Mouse (Mus musculus): Measurements from ENCODE around the gene Zfp248.

Gene Zfp248

DNA sequence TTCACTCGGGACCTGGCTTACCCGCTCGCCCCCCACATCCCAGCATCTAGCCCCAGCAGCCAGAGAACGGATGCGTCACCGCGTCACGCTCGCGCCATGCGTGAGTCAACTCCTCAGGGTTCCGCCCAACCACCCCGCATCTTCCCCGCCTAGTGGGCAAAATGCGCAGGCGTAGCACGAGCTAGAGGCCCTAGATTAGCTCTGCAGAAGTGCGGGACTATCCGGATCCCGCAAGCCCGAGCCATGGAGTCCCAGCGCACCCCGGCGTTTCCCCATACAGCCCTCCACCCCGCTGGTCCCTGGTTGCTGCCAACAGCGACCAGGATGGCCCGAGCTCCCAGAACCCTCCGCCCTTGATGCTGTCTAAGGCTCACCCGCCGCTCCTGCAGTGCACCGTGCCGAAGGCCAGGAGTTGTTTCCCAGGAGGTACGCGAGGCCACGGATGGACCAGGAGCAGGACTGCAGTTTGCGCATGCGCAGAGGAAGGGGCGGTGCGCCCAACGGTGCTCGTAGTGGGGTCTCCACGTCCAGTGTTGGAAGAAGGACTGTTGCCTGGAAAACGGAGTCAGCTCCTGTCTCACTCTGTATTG is at the start of gene Zfp248:
Zfp248 (minus strand) TSS at position 487 of the 590 bp plus-strand sequence.
- DNase-seq (ENCODE audit: low read depth, low spot score): peak; percentile 85

DNA sequence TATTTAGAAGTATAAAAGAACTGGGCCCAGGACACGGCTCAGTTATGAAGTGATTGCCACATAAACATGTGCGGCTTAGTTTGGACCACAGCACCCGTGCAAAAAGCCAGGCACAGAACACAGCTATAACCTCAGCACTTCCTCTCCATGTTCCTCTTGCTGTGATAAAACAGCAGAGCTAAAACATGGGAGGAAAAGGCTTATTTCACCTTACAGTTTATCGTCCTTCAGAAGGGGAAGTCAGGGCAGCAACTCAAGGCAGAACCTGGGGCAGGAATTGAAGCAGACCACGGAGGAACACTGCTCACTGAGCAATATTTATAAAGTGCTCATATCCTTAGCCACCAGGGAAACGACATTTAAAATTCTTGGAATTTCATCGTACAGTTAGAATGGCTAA is 43.7 kb upstream of the Zfp248 start:
- no peak for DNase-seq (ENCODE audit: low read depth, low spot score)

DNA sequence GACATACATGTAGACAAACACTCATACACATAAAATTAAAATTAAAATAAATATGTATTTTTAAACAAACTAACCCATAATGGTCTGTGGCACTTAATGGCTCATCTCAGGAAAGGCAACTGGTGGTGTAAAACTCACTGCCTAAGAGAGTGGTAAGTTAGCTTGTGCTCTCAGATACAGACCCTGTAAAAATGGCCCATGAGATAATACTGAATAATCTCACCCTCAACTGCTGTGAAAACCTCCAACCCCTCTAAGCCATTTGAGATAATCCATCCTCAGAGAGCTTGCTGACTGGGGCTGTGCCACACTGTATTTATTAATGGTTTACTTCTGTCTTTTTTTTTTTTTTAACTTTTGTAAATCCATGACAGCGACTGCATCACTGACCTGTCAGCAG is 26.8 kb upstream of the Zfp248 start:
- DNase-seq (ENCODE audit: low read depth, low spot score): no peak

DNA sequence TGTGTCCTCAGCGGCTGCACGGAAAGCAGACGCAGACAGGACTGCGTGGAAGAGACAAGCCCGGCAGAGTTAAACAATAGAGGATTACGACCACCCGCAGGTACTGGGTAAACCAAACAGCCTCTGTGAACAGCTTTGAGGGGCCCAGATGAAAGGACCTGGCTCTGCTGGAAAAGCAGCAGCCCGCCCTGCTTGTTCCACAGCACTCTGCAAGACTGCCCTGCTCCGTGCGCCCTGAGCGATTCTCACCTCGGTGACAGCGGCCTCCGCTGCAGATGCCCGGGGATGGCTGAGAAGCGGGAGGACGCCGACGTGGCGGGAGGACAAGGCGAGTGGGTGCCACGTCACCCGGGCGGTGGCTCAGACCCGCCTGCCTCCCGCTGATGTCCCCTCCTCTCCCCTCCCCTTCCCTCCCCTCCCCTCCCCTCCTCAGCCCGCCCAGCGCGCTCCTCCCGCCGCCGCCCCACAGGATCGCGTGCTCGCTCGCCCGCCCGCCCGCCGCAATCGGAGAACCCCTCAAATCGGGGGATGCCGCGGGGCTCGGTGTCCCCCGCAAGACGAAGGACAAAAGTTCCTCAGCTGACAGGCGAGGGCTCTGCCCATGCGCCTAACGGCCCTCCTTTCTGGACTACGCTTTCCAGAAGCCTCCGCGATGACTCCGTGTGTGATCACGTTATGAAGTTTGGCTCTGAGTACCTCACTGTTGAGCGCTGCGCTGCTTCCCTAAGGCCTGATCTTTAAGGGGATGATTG is 23.8 kb upstream of the Zfp248 start, which contains the start of gene Zfp9:
Zfp9 (minus strand) TSS at position 364 of the 752 bp plus-strand sequence.
- DNase-seq (ENCODE audit: low read depth, low spot score): peak; percentile 76

DNA sequence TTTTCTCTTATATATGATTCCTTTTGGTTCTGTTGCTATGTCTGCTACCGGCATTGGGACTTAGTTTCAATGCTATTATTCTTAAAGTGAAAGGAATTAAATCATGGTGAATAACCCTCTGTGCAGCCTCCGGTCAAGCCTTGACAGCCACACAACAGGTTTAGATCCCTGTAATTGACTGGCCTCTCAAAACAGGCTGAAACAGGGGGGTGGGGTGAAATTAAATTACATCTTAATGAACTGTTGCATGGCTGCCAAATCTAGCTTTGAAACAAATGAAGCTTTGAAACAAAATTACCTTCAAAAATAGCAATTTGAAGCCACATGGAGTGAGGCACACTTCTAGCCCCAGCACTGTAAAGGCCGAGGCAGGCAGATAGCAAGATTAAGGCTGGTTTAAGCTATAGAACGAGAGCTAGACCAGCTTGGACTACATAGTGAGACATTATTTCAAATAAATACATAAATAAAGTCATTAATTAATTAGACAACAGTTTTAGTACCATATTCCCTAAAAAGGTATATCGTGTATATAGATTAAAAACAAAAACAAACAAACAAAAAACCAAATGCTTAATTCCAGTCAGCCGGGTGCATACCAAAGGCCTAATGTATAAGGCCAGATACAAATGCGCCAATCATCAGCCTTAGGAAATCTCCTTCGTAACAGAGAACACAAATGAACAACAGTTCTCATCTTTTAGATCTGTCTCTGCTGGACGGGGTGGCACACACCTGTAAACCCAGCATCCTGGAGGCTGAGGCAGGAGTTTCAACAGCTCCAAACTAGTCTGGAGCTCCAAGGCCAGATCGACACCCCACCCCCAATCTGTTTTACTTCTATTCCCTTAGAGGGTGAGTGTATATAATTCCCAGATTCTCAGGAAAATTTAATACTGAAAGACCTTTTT is 22.8 kb upstream of the Zfp248 start:
- no peak for DNase-seq (ENCODE audit: low read depth, low spot score)

DNA sequence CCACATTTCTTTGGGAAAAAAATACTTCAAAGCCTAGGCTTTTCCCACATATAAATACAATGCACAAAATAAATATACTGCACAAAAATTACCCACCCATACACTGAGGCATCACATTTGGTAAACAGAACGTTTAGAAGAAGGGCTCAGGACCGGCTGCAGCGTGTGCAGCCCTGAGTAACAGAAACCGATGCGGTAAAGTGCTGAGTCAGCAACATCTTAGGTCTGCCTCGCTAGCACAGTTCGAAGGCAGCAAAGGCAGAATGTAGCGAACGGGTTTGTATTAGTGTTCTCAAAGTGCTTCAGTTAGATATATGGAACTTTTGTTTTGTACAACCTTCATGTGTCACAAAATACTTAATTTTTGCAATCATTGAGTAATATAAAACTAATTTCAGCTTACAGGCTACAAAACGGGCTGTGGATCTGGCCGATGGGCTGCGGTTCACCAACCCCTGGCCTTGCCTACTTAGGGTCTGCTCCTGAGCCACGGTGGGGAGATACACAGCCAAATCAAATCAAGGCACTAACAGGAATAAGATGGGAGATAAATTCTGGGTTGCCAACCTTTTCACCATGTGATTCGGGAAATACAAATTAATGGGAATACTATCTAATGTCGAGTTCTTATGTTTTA is 6.9 kb upstream of the Zfp248 start:
- no peak for DNase-seq (ENCODE audit: low read depth, low spot score)

DNA sequence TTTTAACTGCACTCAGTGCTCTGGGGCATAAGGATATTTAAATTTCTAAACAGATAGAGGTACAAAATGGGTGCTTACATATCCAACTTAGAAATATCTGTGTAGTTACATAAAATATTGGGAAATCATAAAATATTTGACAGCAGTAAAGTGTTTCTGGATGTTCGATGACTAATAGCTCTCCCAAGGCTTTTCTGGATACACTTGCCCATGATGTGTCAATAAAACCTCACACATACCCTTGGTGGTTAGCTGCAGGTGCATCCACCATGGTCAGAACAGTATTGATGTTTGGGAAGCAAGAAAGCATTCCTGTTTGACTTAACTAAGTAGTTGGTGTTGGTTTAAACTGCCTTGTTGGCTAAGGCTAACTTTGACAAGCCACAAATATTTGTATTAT is 2.4 kb upstream of the Zfp248 start:
- no peak for DNase-seq (ENCODE audit: low read depth, low spot score)

DNA sequence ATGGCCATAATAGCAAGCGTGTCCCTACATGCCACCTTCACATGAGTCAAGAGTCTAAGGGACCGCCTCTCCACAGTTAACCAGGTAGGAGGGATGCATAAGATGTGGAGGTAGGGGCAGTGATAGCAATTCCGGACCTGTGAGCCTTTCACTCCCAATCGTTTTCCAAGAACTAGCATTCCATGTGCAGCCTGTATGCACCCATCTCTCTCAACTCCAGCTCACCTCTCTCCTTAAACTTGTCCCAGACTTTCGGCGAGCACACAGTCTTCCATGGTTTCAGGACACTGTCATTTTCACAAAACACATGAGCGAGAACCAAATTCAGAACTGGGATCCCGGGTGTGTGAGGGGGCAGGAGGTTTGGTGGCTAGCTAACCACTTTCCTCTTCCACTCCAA is 876 bp downstream of the Zfp248 start:
- no peak for DNase-seq (ENCODE audit: low read depth, low spot score)

DNA sequence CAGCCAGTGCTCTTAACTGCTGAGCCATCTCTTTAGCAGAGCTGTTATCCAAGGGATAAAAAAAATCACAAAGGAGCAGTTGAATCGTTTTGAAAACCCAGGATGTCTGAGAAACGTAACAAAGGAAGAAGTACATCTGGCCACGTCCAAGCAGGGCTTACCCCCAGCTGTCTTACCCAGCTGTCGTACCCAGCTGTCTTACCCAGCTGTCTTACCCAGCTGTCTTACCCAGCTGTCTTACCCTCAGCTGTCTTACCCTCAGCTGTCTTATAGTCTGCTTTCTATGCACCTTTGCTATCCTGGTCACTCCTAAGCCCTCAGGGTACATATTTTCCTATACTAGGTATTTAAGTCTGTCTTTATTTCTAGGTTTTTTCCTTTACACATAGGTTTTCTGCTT is 23.8 kb downstream of the Zfp248 start:
- DNase-seq (ENCODE audit: low read depth, low spot score): no peak

DNA sequence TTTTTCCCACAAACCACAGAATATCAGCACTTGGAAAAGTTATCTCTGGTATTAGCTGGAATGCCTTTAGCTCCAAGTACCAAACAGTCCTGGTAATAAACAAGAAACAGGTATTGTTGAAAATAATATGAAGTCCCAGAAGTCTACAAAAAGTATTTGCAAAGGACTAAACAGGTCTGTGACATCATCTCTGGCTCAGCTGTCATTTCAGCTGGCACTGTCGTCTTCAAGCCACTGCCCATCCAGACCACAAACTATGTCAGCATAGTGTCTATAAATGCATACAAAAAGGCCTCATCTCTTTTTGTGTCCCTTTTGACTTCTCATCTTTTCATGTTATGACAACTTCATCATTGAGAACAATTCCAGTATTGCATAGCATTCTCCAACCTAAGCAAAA is 28.7 kb downstream of the Zfp248 start:
- DNase-seq (ENCODE audit: low read depth, low spot score): no peak

DNA sequence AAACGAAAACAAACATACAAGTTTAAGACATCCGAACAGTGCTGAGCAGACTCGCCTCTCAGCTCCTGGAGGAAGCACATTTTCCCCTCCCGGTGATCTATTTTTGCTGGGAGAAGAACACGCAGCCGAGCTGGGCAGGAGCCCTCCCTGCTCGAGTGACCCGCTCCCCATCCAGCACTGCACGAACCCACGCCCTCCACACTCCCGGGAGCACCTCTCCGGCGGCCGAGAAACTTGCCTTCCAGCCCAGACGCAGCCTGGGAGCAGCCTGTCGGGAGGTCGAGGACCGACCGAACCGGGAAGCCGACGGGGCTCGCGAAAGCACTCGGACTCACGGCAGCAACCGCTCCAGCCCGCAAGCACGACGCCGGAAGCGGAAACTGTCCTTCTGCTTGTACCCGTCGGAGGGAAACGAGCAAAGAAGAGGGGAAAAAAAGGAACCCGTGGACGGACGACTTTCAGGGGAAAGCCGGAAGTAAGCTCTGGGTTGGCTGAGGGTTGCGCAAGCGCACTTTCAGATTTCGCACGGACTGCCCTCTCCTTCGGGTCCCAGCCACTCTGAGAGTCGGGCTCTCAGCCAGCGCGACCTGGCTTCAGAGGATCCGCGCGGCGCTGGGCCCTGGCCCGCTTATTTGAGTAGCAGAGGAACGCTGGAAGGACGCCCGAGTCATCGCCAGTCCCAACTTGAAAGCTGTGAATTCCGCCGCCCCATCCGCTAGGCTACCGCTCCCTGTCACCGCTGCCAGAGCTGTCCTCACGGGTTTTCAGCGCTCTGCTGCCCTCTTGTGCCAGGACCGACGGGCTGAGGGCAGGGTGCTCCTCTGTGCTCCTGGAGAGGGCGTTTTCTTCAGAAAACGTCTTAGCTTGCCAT is 36.0 kb downstream of the Zfp248 start, which contains the start of gene Bms1:
Bms1 (minus strand) TSS at position 425 of the 871 bp plus-strand sequence.
- DNase-seq (ENCODE audit: low read depth, low spot score): peak; percentile 99

DNA sequence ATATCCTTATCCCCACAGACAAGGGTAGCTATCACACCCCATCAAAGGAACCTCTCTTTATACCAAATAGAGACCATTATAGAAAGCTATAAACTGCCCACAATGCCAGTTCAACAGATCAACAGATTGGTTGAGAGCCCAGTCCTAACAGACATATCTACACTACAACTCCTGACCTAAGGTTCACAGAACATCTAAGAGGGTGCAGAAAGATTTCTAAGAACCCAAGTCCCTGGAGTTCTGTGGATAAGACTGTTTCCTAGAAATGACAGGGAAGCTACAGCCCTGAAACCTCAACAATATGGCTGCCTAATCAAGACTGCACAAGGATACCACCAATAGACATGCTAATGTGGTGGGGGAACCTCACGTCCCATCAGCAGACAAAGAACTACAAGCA is 44.9 kb downstream of the Zfp248 start:
- no peak for DNase-seq (ENCODE audit: low read depth, low spot score)

DNA sequence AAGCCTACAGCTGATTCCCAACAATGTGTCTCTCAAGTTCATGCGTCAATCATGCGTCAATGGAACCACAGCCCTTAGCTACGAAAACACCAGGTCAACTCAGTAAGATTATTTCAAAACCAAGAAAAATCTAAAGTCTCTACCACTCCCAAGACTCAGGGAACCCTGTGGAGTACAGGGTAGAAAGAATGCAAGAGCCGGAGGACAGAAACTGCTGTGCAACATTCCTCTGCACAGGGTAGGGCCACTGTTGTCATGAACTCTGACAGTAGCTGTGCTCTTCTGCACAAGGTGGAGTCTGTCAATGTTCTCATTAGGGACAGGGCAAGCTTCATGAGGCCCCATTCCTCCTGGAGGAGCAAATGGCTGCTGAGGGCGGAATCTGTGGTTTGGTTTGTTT is 46.8 kb downstream of the Zfp248 start:
- no peak for DNase-seq (ENCODE audit: low read depth, low spot score)

DNA sequence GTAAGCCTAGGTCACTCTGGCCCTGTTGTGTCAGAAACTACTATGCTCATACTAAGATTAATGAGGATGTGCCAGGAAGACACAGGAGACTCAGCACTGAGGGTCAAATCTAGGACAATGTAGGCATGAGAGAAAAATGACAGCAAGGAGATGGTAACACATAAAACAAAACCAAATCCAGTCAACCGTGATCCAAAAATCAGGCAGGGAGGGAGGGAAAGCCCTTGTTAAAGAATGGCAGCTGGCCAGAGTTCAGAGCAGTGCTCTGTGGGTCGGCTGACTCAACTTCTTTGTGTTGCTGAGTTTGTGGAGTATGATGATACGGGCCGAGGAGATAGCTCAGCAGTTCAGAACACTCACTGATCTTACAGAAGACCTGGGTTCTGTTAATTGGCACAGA is 48.9 kb downstream of the Zfp248 start:
- no peak for DNase-seq (ENCODE audit: low read depth, low spot score)

DNA sequence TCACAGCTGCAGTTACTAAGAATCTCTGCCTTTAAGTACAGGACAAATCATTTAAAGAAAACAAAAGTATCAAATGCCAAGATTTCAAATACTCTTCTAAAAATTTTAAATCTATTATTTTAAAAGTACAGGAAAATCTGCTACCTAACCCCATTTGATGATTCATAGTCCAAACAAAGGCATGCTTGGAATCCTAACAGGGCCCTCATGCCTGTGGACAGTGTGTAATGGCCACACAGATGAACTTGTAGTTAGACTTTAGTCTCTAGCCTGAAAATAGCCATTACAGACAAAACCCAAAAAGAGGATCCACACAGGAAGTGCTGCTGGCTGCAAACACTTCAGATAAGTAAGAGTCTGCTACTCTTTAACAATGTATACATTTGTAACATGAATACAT is 64.6 kb downstream of the Zfp248 start:
- DNase-seq (ENCODE audit: low read depth, low spot score): no peak

DNA sequence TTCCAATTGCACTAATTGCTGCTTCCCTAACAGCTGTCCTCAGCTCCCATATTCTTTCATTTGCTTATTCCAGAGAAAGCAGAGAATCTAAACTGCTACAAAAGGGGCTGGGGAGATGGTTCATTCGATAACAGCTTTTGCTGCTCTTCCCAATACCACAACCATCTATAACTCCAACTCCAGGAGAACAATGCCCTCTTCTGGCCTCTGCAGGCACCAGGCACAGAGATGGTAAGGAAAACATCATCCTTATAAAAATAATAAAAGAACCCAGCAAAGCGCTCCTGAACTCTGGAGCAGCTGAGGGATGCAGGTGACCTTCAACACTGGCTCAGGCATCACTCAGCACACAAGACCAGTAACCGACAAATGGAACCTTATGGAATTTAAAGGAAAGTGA is 69.4 kb downstream of the Zfp248 start:
- no peak for DNase-seq (ENCODE audit: low read depth, low spot score)

DNA sequence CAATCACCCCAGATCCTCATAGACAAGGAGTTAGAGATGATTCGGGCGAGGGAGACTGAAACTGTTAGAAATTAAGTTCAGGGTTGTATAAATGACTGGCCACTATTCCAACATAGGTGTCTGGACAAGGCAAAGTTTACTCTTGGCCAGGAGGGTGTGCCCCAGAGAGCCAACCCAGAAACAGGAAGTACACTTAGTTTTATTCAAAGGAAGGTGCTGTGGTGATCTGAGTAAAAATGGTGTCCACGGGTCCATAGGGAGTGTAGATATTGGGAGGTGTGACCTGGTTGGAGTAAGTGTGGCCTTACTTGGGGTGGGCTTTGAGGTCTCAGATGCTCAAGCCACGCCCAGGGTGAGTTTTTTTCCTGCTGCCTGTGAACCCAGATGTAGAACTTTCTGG is 74.1 kb downstream of the Zfp248 start:
- DNase-seq (ENCODE audit: low read depth, low spot score): no peak

DNA sequence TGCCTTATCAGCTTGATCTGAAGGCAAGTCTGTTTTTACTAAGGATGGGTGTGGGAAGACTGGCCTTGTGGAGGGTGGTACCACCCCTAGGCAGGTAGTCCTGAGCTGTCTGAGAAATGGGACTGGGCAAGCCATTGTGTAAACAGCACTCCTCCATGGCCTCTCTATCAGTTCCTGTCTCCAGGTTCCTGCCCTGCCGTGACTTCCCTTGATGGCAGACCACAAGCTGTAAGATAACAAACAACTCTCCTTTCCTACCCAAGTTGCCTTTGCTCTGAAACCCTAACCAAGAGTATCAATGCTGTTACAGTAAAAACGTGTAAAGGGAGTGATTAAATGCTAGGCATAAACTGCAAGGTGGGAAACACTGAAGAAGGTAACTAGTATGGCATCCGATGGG is 74.7 kb downstream of the Zfp248 start:
- no peak for DNase-seq (ENCODE audit: low read depth, low spot score)

DNA sequence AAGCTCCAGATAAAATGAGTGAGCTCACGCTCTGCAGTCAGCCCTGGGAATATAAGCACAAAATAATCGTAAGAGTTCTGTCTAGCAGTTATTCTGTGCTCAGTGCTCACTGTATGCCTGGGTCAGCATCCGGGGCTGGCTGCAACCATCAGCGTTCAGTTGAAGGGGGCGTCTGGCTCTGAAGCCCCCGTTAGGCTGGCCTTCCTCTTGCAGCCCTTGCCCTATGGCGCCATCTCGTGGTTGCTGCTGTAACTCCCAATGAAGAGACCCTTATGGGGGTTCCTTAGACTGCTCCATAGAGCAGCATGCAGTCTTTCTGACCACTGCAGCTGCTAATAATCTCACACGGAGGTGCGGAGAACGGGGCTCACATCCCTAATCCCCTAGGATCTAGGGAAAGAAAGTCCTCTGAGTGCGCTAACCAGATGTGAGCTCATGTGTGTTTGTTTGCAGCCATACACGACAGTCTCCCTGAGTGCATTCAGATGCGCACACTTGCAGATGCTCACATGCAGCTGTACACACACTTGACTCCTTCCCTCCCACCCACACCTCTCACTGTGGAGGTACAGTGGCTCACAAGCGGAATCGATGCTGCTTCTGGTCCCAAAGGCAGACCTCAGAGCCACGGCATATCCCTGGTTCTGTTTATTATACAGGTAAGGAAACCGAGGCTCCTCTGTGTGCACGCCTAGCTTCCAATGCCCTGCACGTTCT is 75.7 kb downstream of the Zfp248 start:
- peak; percentile 78 for DNase-seq (ENCODE audit: low read depth, low spot score)

DNA sequence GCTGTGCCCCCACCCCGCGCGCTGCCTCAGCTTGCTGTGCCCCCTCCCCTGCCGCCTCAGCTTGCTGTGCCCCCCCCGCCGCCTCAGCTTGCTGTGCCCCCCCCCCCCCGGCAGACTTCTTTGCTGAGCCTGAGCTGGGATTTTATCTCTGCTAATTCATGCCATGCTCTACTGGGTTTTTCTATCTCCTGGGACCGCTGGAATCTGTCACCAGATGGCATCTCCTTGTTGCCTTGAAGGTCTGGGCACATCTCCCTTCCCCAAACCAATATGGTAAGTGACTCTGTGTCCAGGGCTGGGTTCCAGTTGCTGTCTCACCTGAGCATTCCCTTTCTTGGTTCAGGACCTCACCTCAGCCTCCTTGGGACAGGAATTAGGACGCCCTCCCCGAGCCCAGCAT is 77.7 kb downstream of the Zfp248 start:
- no peak for DNase-seq (ENCODE audit: low read depth, low spot score)

Measured in ES-CJ7 (cell line).